Mouse (Mus musculus) embryonic facial prominence, embryonic 14.5 days (tissue): ENCODE data around the gene Sema4a. TPM values are rescaled to one million over a fixed set of nuclear protein-coding genes. Genes with fewer than 3 reads are reported as not detected.

Experiments used
- ATAC-seq: fragments of 200-750 bp; cut with Nextera tagmentation; 2 replicates; pipeline ENCODE4 v1.8.0; 2017; ENCODE audit warnings: low read depth, moderate number of reproducible peaks, moderate TSS enrichment
- DNase-seq: peaks from one replicate; pipeline ENCODE4 v3.0.0-alpha.2; 2015; ENCODE audit warnings: low spot score
- H3K27ac ChIP-seq: fragments of 300-500 bp; sonication (generic); replicated peaks from 2 replicates; pipeline ENCODE4 v1.5.1; 2014; ENCODE audit warnings: low read depth, mild to moderate bottlenecking, low read length, moderate library complexity
- H3K27me3 ChIP-seq: fragments of 300-500 bp; sonication (generic); replicated peaks from 2 replicates; pipeline ENCODE4 v1.6.1; 2014; ENCODE audit warnings: low read length; ENCODE audit not compliant: control insufficient read depth, insufficient read depth
- H3K36me3 ChIP-seq: fragments of 300-500 bp; sonication (generic); 2 replicates; pipeline ENCODE4 v1.6.1; 2014; ENCODE audit warnings: low read length, mixed read lengths; ENCODE audit not compliant: control insufficient read depth, insufficient read depth
- H3K4me1 ChIP-seq: fragments of 300-500 bp; sonication (generic); 2 replicates; pipeline ENCODE4 v1.6.1; 2014; ENCODE audit warnings: antibody characterized with exemption, low read length; ENCODE audit not compliant: control insufficient read depth, insufficient read depth
- H3K4me2 ChIP-seq: fragments of 300-500 bp; sonication (generic); 2 replicates; pipeline ENCODE4 v1.6.1; 2014; ENCODE audit warnings: low read depth, mild to moderate bottlenecking, low read length, moderate library complexity, mixed read lengths
- H3K4me3 ChIP-seq: fragments of 300-500 bp; sonication (generic); 2 replicates; pipeline ENCODE4 v1.5.1; 2014; ENCODE audit warnings: low read depth, mild to moderate bottlenecking, low read length
- H3K9ac ChIP-seq: fragments of 300-500 bp; sonication (generic); 2 replicates; pipeline ENCODE4 v1.6.1; 2014; ENCODE audit warnings: low read depth, mild to moderate bottlenecking, low read length, moderate library complexity, mixed read lengths
- H3K9me3 ChIP-seq: fragments of 300-500 bp; sonication (generic); 2 replicates; pipeline ENCODE4 v1.6.1; 2016; ENCODE audit warnings: low read length; ENCODE audit not compliant: control insufficient read depth
- WGBS: fragments of 180-500 bp; shearing (Covaris S2); extraction: QIAGEN DNeasy Blood & Tissue Kit; methylation state at CpG from one replicate; pipeline ENCODE4 v1.1.7; 2014; 5-methylcytosine and 5-hydroxymethylcytosine counted together
- polyA plus RNA-seq: library from polyadenylated mRNA; unstranded; fragments of >200 nt; fragmentation: Nextera tagmentation; extraction: Ambion mirVana; gene quantifications from 2 replicates; pipeline ENCODE4 v1.2.1, GENCODE M21; 2014

Sema4a gene
- polyA plus RNA-seq, 1 experiment from 2014 or later = 9.5 TPM

GRCm38 (mm10) chr3:88422020-88422720, 38.8 kb downstream of the Sema4a start:
- Histone ChIP-seq H3K4me2 (no peak overlapping the region), H3K4me1 (peaks cover 10% of the 10 kb centered on the region), H3K36me3 (peaks cover 41% of the 10 kb centered on the region), H3K9me3 (no peaks in the 10 kb centered on the region), H3K27me3 (no peaks in the 10 kb centered on the region), H3K4me3 (no peak overlapping the region), H3K9ac (0 out of 2 replicates have a peak overlapping the region, but pooled peaks have one; percentile 31), H3K27ac (no peak overlapping the region)
- WGBS = 44% methylated on average over 9 of the region's 9 CpGs
- no peak for ATAC-seq
- DNase-seq = no peak

GRCm38 (mm10) chr3:88420771-88421170, 40.2 kb downstream of the Sema4a start:
- WGBS = 97% methylated on average over 19 of the region's 19 CpGs
- Histone ChIP-seq H3K4me1 (peaks cover 10% of the 10 kb centered on the region), H3K9me3 (no peaks in the 10 kb centered on the region), H3K4me3 (no peak overlapping the region), H3K27ac (no peak overlapping the region), H3K27me3 (no peaks in the 10 kb centered on the region), H3K9ac (no peak overlapping the region), H3K4me2 (no peak overlapping the region), H3K36me3 (peaks cover 55% of the 10 kb centered on the region)
- DNase-seq (no peak), ATAC-seq (no peak)

- WGBS = 81% methylated on average over 6 of the region's 6 CpGs
- H3K36me3 ChIP-seq = peaks cover 77% of the 10 kb centered on the region
- no peak for ATAC-seq
- no peaks in the 10 kb centered on the region for H3K9me3 ChIP-seq
- no peak overlapping the region for H3K4me3 ChIP-seq
- no peaks in the 10 kb centered on the region for H3K4me1 ChIP-seq
- no peak for DNase-seq
- no peaks in the 10 kb centered on the region for H3K27me3 ChIP-seq
- H3K4me2 ChIP-seq = no peak overlapping the region
- H3K9ac ChIP-seq = no peak overlapping the region
- no peak overlapping the region for H3K27ac ChIP-seq
These were observed 43.0 kb downstream of the Sema4a start for GRCm38 (mm10) chr3:88418016-88418415.

GRCm38 (mm10) chr3:88415668-88416067, 45.3 kb downstream of the Sema4a start:
- Histone ChIP-seq H3K4me1 (peaks cover 3% of the 10 kb centered on the region), H3K4me2 (no peak overlapping the region), H3K9me3 (no peaks in the 10 kb centered on the region), H3K4me3 (no peak overlapping the region), H3K27me3 (no peaks in the 10 kb centered on the region), H3K27ac (no peak overlapping the region), H3K36me3 (peaks cover 89% of the 10 kb centered on the region), H3K9ac (no peak overlapping the region)
- whole genome bisulfite sequencing = 82% methylated on average over 4 of the region's 4 CpGs
- no peak for DNase-seq
- no peak for ATAC-seq

GRCm38 (mm10) chr3:88412636-88413035, 48.3 kb downstream of the Sema4a start:
- DNase-seq (no peak), ATAC-seq (no peak)
- no peaks in the 10 kb centered on the region for H3K27me3 ChIP-seq
- no peaks in the 10 kb centered on the region for H3K9me3 ChIP-seq
- no peak overlapping the region for H3K9ac ChIP-seq
- H3K36me3 ChIP-seq = peaks cover 59% of the 10 kb centered on the region
- H3K4me1 ChIP-seq = peaks cover 12% of the 10 kb centered on the region
- H3K4me2 ChIP-seq = no peak overlapping the region
- WGBS = 89% methylated on average over 11 of the region's 11 CpGs
- no peak overlapping the region for H3K4me3 ChIP-seq
- H3K27ac ChIP-seq = no peak overlapping the region

GRCm38 (mm10) chr3:88411681-88412080, 49.3 kb downstream of the Sema4a start:
- no peak for ATAC-seq
- DNase-seq = no peak
- H3K9ac ChIP-seq = no peak overlapping the region
- no peaks in the 10 kb centered on the region for H3K27me3 ChIP-seq
- H3K4me1 ChIP-seq = peaks cover 12% of the 10 kb centered on the region
- peaks cover 50% of the 10 kb centered on the region for H3K36me3 ChIP-seq
- no peaks in the 10 kb centered on the region for H3K9me3 ChIP-seq
- H3K27ac ChIP-seq = no peak overlapping the region
- H3K4me2 ChIP-seq = no peak overlapping the region
- 92% methylated on average over 4 of the region's 4 CpGs for WGBS
- no peak overlapping the region for H3K4me3 ChIP-seq

- H3K27ac ChIP-seq = peak overlapping the region; percentile 92
- no peaks in the 10 kb centered on the region for H3K9me3 ChIP-seq
- peak overlapping the region; percentile 66 for H3K4me3 ChIP-seq
- peaks cover 12% of the 10 kb centered on the region for H3K4me1 ChIP-seq
- H3K9ac ChIP-seq = peak overlapping the region; percentile 89
- WGBS = 21% methylated on average over 7 of the region's 7 CpGs
- peak; percentile 12 for DNase-seq
- peak overlapping the region; percentile 61 for H3K4me2 ChIP-seq
- H3K36me3 ChIP-seq = peaks cover 39% of the 10 kb centered on the region
- ATAC-seq = no peak
- no peaks in the 10 kb centered on the region for H3K27me3 ChIP-seq
These were observed 50.3 kb downstream of the Sema4a start for GRCm38 (mm10) chr3:88410645-88411031.

GRCm38 (mm10) chr3:88409741-88410644, 51.0 kb downstream of the Sema4a start, which contains the start of gene Pmf1:
Pmf1 (minus strand) TSS chr3:88410331.
- H3K4me2 ChIP-seq = peak within 1 kb of the TSS; percentile 61
- ATAC-seq (peak; percentile 94), DNase-seq (peak; percentile 97)
- H3K27ac ChIP-seq = peak within 1 kb of the TSS; percentile 92
- H3K27me3 ChIP-seq = no peaks in the 10 kb centered on the region
- no peaks in the 10 kb centered on the region for H3K9me3 ChIP-seq
- H3K36me3 ChIP-seq = peaks cover 33% of the 10 kb centered on the region
- peak within 1 kb of the TSS; percentile 66 for H3K4me3 ChIP-seq
- WGBS = under 1% methylated on average over 51 of the region's 54 CpGs
- H3K4me1 ChIP-seq = peaks cover 12% of the 10 kb centered on the region
- H3K9ac ChIP-seq = peak within 1 kb of the TSS; percentile 89
